Mouse (Mus musculus) erythroblast, embryonic 14.5 days (primary cell): ENCODE measurements around the gene Slc39a1.

Experiments
- GATA1 ChIP-seq: IDR thresholded peaks from 2 replicates; pipeline ENCODE4 v1.6.1; 2012; ENCODE audit warnings: low read length, inconsistent platforms, mixed read lengths
- TAL1 ChIP-seq: IDR thresholded peaks from 3 replicates; pipeline ENCODE4 v1.6.1; 2012; ENCODE audit warnings: low read length, inconsistent platforms, mixed read lengths

DNA sequence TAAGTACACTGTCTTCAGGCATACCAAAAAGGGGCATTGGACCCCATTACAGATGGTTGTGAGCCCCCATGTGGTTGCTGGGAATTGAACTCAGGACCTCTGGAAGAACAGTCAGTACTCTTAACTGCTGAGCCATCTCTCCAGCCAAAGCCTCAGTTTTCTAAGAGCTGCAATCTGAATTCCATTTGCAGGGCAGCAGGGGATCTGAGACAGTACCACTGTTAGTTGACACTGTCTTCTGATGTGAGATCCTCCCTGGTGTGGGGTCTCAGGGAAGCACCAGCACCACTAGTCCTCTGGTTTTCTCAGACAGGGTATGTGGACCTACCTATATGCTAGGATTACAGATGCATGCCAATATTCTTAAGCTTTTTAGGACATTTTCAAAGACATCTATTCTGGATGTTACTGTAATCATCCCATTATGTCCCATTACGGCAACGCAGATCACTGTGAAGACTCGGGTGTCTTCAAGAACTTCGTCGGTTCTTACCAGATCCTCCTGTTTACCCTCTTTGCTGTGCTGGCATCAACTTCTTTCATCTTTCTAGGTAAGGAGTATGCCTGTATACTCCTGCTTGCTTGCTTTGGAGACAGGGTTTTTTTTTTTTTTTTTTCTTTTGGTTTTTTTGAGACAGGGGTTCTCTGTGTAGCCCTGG, 37.9 kb upstream of the Slc39a1 start:
- no peak for TF ChIP-seq TAL1
- no peak for TF ChIP-seq GATA1
